Mouse (Mus musculus) left cerebral cortex, adult 18-20 months (tissue): ENCODE results near the gene Gins2. TPM values are rescaled to one million over a fixed set of nuclear protein-coding genes. Genes with fewer than 3 reads are reported as not detected.

Source experiments
- DNase-seq, 2 experiments: peaks; one replicate each; pipeline ENCODE4 v3.0.0; 2021 to 2022; ENCODE audit warnings: low spot score in 2 of 2, mixed read lengths in 1 of 2
- long read RNA-seq, 2 experiments: library from polyadenylated mRNA; stranded (forward); transcript quantifications; one replicate each; pipeline ENCODE4 v2.0.0; 2021
- total RNA-seq, 2 experiments: library from RNA; stranded (reverse); gene quantifications; 2 replicates each; pipeline ENCODE4 v1.2.3; 2021

The Gins2 gene
- 1 to 10 TPM; 2.1 to 2.4 TPM for total RNA-seq
- long read RNA-seq, experiment 1: 0 reads
- long read RNA-seq, experiment 2: 0 reads

DNA sequence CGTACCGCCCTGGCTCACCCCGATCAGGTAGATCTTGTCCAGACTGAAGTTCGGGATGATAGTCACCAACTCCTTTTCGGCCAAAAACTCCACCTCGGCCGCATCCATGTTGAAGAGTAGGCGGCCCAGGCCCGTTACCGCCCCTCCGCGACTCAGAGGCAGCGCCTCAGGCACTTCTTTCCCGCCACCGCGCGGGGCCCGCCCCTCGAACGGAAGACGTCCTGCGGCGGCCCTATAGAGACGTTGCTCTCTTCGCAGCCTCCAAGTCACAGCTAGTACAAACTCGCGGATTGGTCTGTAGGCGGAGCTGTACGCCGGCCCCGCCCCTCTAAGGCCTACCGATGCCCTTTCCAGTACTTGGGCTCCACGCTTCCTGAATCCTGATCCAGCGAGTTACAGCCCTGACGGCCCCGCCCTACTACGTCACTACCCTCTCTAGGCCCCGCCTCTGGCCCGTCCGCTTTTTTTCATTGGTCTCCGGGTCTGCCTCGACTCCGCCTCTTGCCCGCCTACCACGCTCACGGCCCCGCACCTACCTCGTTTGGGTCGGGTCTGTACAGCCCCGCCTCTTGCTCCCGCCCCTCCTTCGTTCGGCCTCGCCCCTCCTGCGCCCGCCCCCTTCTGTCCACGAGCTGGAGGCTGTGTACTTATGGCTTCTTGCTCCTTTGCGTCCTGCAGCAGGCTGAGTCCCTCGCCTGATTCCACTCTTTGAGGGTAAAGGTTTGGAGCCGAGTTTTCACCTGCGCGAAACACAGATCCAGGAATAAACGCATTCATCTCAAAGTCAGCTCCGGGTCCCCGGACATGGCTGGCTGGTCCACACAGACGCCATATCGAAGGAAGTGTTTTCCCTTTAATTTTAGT, at the start of gene Gins2:
TSS of gene Gins2 (minus strand) at position 397 of the 864 bp plus-strand sequence.
- DNase-seq: peak; percentile 98

DNA sequence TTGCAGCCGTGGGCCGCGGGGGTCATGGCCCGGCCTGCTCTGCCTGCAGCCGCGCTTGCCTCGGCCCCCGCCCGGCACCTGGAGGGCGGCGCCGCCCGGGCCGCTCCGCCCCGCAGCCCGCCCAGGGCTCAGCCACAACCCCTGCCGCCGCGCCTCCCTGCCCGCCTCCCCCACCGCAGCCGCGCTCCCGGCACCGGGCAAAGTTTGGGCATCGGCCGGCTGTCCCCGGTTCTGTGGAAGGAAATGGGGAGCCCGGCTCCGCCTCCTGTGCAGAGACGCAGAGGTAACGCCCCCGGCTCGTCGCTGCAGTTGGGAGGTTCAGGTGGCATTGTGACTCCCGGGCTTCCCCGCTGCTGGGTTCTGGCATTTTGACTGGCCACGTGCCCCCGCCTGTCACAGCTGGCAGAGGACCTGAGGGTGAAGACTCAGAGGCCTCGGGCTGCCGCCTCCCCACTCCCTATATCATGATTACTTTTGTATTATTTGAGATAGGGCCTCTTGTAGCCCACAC, 45.3 kb upstream of the Gins2 start:
- peak; percentile 44 to 49 for DNase-seq

DNA sequence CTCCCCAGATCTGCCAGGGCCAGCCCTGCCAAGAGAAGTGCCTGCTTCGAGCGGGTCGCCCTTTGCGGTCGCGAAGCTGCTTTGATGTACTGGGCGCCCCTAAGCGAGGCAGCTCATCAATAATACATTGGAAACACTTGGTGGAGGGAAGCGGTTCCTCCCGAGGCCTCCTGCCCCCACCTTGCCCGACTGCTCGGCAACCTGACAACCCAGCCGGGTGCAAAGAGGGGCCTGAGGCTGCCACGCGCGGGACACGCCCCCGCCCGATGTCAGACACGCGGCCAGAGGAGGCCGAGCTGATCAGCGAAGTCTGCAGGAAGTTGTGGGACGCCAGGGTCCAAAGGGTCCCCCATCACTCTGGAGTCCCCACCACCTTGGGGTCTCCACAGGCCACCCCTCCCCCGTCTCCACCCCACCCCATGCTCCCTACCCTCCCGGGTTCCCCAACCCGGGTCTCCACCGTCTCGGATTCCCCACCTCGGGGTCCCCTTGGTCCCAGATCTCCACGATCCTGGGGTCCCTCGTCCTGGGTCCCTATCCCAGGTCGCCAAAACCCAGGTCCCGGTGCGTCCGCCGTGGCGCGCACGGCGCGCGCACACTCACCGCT, 44.7 kb upstream of the Gins2 start:
- peak in 1 of 2 experiments; percentile 8 for DNase-seq

DNA sequence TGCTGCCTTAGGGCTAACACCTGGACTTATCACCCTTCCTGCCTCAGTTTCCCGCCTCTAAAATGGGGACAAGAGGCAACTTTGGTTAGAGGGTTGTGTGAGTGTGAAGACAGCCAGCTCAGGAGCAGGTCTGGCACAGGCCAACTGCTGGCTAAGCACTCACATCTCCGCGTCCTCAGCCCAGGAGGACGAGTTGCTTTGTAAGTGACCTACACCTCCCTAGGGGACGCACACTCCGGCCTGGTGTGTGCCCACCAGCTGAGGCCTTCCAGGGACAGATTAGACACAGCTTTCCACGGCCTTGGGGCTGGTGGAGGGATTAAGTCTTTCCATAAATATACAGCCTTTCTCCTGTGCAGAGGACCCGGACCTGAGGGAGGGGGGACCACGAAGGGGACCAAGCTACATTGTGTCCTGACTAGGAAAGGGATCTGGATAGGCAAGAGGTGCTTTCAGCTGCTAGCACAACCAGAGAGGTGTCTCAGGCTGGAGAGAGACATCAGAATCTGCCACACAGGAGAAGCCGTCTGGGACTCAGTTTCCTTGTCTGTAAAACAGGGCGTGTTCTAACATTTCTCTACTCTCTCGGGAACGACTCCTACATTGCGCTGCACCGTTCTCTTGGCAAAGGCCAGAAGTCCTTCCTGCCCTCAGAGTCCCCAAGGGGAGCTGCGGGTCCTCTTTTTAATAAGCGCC, 44.0 kb upstream of the Gins2 start:
- no peak for DNase-seq

DNA sequence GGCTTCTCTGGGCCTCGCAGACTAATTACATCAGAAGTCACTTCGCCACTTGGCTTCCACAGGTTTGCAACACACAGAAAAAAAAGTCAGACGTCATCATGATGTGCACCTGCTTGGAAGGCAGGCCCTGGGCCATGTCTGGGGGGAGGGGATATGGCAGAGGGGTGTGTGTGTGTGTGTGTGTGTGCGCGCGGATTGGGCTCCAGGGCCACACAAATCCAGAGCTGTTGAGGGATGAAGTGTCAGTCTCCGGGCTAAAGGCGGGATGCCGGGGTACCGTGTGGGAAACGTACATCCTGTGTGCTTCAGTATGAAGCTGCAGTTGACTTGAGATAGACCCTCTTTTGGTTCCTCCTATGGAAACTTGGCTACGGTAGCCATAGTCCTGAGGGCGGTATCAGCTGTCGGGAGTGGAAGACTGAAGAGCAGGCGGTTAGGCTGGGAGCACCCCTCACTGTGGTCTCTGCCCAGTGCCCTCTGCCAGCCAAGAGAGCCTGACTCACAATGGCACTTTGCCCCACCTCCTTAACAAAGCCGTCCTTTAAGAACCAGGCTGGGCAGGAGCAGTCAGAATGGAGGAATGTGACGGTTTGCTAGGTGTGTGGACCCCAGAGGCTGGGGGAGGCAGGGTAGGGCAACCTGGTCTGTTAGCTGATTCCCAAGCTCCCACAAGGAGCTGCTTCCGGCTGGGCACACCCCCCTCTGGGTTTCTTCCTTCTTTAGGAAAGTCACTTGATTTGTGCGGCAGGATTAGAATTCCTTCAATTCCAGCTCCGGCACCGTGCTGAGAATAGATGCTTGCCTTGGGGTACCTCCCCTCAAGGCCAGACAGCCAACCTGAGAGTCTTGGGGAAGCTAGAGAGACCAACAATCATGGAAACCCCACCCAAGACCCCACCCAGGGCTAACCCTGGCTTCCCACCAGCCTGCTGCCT, 42.6 kb upstream of the Gins2 start:
- no peak for DNase-seq

DNA sequence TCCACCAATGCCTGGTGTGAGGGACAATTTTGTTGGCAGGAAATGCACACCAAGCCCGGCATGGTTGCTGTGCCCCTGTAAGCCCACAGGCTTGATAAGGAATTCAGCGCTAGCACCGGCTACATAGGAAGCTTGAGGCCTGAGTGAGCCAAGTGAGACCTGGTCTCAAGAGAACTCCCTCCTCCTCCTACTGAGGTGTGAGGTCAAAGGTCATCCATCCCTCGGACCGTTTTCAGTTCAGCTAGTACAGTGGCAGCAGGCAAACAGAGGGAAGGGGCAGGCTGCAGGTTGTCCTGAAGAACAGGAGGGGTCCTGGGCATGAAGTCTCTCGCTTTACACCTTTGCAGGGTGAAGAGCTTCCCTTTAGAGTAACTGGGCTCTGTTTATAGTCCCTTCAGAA, 41.7 kb upstream of the Gins2 start:
- no peak for DNase-seq

DNA sequence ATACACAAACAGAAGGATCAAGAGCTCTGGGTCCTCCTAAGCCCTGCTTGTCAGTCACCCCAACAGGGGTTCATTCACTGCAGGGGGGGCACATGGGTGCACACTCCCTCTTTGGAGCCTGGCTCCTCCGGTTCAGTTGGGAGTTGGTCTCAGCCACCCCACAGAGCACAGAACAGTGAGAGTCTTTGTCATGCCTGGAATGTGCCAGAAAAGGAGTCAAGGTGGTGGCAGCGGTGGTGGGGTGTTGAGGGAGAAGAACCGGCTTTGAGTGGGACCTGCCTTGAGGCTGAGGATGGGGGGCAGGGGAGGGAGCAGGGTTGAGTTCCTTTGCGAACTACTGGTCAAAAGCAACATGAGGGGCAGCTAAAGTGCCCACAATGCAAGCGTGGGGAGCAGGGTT, 40.9 kb upstream of the Gins2 start:
- DNase-seq: no peak

DNA sequence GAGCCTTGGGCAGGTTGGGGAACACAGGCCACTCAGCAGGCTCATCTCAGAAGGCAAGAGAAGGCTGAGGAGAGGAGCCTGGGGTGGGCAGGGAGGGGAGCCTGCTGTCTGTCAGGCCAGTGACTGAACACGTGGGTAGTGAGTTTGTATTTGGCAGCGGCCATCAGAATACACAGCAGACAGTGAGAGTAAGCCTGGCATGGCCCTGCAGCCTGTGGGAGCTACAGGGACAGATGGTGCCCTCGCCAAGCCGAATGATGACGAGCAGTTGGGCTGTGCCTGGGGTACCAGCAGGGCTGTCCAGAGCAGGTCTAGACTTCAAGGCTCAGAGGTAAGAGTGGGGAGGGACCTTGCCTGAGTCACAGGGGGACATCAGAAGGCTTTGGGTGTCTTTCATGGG, 38.2 kb upstream of the Gins2 start:
- DNase-seq: peak in 1 of 2 experiments; percentile 21

DNA sequence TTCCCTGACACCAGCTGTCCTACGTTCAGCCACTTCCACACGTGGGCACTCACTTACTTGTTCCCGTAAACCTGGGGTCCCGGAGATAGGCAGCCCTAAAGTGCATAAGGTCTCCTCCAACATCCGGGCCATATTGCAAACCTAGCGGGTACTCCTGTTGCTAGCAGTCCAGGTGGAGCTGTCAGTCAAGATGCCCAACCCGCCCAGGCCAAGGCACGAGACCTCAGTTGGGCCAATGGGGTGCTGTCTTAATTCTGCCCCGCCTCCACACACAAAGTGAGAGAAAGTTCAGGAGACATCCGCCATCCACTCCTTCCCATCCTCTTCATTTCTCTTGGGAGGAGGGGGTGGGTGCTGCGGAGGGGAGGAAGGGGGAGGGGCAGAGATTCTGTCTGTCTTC, 37.4 kb upstream of the Gins2 start:
- DNase-seq: no peak

DNA sequence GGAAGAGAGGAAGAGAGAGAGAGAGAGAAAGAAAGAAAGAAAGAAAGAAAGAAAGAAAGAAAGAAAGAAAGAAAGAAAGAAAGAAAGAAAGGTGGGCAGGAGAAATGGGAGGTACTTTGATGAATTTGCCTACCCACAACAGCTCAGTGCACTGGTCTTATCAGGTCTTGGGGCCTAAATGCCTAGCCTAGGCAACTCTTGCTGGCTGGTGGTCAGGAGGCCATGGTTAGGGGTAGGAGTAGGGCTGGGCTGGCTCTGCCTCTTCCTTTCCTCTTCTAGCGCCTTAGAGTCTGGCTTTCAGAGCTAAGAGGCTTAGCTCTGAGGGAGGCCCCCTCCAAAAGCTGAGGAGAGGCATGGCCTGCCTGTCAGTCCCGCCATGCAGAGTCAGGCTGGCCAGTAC, 34.5 kb upstream of the Gins2 start:
- no peak for DNase-seq

DNA sequence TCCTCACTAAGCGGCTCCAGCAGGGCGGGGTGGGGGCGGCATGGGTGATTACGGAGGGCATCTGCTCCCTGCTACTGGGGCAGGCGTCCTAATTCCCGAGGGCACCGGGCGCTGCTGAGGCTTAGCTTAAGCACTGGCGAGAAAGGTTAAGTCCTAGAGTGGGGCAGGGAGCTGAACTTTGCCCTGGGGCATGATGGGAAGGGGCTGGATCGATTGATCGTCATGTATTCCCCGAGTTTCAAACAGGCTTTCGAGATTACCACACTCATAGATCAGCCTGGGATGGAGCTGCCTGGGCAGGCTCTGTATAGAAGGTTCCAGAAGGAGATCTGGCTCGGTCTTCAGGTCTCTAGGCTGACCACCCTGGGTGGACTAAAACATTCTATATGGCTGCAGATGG, 33.1 kb upstream of the Gins2 start:
- no peak for DNase-seq

DNA sequence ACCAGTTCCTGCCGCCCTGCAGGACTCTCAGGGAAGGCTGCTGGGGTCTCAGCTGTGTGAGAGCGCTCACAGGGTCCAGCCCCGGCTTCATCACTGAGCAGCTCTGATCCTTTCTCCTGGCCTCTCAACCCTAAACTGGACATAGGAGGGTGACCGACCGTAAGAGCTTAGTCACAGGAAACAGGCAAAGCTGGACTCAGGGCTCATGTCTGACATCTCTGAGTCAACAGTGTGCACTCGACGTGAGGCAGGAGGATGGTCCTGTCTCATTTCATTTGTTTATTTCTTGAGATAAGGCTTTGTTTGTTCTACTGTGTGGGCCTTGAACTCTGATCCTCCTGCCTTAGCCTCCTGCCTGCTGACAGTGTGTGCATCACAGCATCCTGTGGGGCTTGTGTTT, 31.3 kb upstream of the Gins2 start:
- no peak for DNase-seq

DNA sequence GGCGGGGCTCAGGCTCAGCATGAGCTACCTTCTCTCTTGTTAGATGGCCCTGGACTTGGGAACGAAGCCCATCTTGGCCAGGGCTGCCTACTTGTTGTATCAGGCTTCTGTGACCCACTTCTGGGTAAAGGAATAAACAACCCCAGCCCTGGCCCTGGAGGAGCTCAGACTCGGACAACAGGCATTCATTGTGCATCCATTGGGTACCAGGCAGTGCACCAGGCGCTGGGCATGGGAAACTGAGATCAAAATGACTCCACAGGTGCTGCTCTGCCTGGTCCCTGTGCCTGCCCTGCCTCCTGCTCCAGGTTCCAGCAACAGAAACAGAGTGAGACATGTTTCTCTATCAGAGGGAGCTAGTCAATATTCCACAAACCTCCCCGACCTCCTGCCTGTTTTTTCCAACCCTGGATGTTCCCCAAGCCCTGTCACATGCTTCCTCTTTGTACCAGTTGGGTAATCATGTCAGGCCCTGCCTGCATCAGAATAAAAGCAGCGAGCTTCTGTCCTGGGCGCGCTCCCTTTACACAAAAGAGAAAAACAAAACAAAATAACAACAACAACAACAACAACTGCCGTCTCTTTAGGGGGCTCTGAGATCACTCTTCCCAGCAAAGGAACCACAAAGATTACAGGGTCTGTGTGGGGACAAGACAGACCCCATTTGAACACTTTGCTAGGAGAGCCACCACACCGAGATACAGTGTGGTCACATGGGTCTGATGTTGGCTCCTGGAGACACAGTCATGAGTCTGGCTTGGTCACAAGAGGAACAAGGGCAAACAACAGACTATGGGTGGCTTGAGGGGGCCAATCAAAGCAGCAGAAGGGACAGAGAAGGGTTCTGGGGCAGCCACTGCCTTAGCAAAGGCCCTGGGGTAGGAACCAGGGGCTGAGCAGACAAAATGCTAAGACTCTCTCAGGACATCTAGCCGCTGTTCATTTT, 30.4 kb upstream of the Gins2 start:
- DNase-seq: peak; percentile 18 to 28

DNA sequence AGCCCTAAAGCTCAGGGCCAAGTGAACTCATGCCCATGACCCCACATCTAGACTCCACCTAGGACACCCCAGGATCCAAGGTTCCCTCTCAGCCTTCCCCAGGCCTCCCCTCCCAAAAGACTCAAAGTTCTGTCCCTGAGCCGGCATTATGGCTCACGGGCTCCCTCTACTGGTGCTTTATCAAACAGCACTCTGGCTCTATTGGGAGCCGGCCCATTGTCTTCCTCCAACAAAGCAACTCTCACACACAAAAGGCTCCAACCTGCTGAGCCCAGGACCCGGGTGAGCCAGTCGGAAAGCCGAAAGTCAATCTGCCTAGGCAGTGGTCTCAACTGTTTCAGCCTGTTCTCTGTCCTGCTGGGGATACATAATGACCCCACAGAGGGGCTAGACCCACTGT, 29.0 kb upstream of the Gins2 start:
- DNase-seq: peak; percentile 65 to 74

DNA sequence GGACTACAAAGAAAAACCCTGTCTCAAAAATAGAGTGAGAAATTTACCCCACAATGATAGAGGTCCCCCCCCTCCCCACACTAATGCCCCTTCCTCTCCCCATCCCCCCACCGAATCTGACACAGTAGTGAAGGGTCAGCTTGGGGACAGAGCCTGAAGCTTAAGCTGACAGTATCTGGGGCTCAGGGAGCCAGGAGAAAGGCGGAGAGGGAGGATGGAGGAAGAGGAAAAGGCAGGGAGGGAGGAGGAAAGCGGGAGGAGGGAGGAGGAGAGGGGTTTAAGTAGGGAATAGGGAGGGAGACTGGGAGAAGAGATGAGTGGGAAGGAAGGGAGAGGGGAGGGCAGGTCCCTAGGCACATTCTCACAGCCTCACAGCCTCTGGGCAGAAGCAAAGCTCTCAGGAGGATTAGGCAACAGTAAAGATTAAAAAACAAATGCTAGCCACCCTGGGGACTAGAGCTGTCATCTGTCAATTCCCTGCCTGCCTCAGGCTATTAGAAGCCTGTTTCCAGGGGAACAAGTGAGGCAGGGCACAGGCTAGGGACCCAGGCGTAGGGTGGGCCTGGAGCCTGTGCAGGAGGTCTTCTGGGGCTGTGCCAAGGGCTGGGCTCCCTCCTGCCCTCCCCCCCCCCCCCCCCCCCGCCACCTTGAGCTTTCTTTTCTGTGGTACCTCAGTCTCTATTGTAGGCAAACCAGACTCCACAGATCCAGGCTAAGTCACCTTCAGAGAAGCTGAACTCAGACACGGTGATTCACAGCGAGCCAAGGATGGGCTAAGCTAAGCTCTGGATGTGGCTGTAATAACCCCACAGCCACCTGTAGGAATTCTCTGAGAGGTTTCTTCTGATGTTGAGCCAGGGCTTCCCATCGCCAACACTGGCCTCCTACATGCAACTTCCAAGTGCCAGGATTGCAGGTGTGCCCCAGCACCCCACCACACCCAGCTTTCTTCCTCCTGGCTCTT, 27.8 kb upstream of the Gins2 start:
- DNase-seq: no peak

DNA sequence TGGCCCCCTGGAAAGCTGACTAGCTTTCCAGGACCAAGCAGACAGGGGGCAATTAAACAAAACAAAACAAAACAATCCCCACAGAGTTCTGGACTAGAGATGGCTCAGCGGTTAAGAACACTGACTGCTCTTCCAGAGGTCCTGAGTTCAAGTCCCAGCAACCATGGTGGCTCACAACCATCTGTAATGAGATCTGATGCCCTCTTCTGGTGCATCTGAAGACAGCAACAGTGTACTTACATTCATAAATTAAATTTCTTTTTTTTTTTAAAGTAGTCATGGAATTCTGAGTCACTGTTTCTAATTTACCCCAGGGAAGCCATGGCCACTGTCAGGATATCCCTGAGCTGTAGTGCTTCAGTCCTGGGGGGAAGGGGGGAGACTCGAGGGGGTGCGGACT, 25.4 kb upstream of the Gins2 start:
- DNase-seq: no peak

DNA sequence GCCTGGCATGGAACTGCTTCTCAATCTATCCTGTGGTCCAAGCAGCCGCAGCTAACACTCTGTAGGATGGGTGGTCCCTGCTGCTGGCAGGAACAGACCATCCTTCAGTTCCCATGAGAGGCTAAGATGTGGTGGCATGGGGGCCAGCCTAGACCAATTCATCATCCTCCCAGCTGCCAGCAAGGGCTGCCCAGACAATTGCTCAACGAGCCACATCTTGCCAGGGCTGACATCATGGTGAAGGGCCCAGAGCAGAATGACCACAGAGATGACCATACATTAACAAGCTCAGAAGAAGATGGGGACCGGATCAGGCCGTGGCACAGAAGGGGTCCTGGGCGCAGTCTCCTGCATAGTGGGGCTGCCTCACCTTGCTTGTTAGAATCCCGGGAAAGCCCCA, 21.7 kb upstream of the Gins2 start:
- DNase-seq: no peak

DNA sequence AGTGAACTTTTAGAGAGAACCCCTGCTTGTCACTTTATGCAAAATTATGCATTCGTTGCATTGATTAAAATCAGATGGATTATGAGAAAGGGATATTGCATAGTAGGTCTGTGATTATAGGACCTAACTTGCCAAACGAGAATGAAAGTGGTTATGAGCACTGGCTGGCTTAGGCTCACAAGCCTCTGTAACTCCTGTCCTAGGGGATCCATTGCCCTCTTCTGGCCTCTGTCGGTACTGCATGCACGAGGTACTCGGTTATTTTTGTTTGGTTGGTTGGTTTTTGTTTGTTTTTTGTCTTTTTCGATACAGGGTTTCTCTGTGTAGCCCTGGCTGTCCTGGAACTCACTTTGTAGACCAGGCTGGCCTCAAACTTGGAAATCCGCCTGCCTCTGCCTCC, 18.8 kb upstream of the Gins2 start:
- peak; percentile 73 to 87 for DNase-seq
